Mouse (Mus musculus) c-Kit-positive CD71-positive TER-119-positive erythroid progenitor cells, embryonic 14.5 days (primary cell): ENCODE measurements around the gene Adarb1.

ENCODE experiments used
- DNase-seq: peaks from one replicate; pipeline ENCODE4 v3.0.0-alpha.2; 2013; ENCODE audit warnings: low spot score

The Adarb1 gene

DNA sequence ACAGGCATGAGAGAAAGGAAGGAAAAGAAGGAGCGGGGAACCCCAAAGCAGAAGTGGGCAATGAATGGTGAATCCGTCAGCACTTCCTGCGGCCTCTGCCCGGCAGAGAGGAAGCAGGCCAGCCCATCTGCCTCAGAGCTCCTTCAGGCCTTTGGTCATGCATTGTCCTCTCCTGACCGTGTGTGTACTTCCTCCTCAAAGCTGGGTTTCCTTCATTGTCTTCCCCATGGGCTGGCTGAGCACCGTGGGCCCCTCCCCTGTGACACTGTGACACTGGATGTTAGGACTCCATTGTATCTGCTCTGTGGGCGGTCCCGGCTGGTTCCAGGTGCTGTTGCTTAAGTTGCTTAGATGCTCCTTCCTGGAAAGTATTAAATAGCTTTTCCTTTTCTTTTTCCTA lies 151.8 kb downstream of the Adarb1 start:
- no peak for DNase-seq

DNA sequence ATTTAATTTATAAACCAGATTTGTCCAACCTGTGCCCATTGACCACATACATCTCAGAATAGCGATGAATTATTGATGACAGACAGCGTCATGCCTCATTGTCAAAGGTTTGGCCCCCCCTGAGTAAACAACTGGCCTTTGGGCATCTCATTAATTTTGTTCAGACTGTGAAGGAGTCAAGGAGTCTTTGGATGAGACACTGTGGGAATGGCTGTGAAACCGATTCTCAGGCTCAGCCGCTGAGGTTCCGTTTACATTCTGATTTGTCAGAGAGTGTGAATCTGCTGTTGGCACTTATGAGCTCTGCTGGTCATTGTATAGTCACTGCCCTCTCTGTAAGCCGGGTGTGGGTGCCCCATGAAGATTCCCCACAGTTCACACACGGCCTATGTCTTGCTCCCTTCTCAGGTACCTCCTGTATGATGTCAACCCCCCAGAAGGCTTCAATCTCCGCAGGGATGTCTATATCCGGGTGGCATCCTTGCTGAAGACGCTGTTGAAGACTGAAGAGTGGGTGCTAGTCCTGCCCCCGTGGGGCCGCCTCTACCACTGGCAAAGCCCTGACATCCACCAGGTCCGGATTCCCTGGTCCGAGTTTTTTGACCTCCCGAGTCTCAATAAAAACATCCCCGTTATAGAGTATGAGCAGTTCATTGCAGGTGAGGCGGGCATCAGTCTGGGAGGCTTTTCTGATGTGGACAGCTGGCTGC lies 157.7 kb downstream of the Adarb1 start:
- no peak for DNase-seq

- peak; percentile 98 for DNase-seq
Observed at GRCm38 (mm10) chr10:77258704-77259621, 159.1 kb downstream of the Adarb1 start, which contains the start of gene Pofut2. Gene Pofut2 (plus strand): TSS chr10:77259218.

GRCm38 (mm10) chr10:77258041-77258590 lies 160.0 kb downstream of the Adarb1 start:
- no peak for DNase-seq

DNA sequence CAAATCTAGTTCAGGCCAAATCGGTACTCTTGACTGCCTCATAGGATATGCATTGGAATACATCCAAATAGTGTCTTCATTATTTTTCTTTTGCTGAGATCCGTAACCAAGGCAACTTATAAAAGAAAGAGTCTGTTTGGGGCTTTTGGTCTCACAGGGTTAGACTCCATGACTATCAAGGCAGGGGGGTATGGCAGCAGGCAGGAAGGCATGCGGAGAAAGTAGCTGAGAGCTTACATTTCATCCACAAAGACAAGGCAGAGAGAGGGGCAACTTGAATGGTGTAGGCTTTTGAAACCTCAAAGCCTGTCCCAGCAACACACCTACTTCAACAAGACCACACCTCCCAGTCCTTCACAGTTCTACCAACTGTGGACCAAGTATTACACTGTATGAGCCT lies 162.4 kb downstream of the Adarb1 start:
- no peak for DNase-seq

- DNase-seq = no peak
Observed at GRCm38 (mm10) chr10:77255231-77255630, 162.8 kb downstream of the Adarb1 start.

GRCm38 (mm10) chr10:77252790-77253189 lies 165.3 kb downstream of the Adarb1 start:
- peak; percentile 79 for DNase-seq

- no peak for DNase-seq
Observed at GRCm38 (mm10) chr10:77251784-77252539, 166.1 kb downstream of the Adarb1 start.

DNA sequence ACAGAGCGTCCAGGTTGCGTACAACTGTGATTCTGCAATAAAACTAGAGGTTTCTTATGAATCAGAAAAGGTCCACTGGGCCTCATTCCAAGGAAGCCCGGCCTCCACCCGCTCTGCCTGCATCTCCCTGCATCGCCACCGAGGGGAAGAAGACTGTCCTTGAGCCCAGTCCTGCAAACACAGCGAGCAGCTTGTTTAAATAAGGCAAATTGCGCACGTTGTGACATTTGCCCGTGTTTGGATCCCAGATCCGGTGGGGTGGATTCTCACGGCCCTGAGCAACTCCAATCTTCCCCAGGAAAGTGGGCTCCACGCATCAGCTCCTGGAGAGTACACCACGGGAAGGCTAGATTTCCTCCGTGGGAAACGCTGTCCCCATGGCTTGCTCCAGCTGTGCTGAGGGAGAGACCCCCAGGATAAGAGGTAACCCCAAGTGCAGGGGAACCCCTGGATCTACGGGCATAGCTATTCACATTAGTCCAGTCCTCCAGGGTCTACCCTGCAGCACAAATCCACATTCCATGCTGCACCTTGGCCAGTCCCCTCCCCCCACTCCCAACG lies 166.8 kb downstream of the Adarb1 start:
- no peak for DNase-seq

- DNase-seq = no peak
Observed at GRCm38 (mm10) chr10:77247707-77248106, 170.4 kb downstream of the Adarb1 start.

DNA sequence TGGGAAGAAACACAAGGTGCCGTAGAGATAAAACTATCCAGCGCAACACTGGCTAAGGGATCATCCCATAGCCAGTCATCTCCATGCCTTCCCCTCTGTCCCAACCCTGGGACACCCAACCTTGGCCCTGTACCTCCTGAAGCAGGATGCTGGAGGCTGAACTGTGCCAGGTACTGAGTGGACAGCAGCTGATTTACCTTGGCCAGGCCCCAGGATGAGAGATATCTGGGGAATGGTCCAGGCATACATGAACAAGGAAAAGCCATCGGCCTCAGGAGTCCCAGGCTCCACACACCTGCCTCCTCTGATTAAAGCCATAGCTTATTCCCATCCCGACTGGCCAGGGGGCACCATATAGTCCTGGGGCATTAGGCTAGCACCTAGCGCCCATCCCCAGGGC lies 171.0 kb downstream of the Adarb1 start:
- DNase-seq = no peak

DNA sequence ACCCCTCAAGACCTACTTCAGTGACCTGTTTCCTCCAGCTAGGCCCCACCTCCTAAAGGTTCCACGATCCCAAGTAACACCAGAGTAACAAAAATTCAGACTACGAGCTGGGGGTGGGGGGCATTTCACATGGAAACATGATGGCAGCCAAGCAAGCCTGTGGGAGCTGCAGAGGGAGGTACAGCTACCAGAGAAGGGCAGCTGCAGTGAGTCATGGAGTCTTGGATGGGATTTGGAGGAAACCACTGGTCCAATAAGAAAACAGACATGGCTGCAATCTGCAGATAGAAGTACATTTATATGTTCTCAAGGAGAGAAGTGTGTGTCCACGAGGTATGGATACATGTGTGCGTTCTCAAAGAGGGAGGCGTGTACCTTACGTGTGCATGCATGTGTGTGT lies 173.3 kb downstream of the Adarb1 start:
- DNase-seq = no peak

DNA sequence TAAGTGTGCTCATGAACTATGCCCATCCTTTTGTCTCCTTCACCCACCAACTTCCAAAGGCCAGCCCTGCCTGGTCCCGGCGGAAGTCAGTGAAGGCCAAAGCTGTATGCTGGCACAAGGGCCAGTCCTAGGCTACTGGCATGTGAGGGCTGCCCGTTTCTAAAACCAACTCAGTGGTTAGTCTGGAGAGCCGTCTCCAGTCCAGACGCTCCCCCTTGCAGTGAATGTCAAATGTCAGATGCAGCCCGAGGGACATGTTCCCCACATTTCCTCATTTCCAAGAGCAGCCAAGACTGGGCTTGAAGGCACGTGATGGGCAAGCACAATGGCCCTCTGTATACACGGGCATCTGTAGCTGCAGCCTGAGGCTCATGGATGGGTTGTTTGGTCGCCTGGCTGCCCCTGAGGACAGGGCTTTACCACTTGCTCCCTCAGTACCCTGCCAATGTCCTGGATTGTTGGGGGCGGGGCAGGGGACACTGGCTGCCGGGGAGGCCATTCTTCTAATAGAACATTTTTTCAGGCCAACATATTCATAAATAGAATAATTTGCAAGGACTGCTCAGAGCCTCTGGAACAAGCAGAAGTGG lies 174.4 kb downstream of the Adarb1 start:
- DNase-seq = no peak

DNA sequence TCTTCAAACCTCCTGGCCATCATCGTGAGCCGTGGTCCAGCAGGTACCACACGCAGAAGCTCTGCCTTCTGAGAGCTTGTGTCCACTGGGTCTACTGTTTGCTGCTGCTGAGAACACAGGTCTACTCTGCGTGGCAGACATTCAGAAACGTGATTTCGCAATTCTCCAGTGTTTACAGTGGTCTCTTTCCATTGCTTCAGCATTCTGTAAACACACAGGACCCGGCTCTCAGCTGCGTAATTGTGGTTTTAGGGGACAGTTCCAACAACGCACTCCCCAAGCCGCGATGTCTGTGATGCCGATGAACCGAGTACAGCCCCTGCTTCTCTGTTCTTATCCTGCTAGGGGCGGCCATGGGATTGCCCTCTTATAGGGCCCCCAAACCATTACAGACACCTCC lies 175.2 kb downstream of the Adarb1 start:
- no peak for DNase-seq

GRCm38 (mm10) chr10:77242396-77242795 lies 175.7 kb downstream of the Adarb1 start:
- no peak for DNase-seq

GRCm38 (mm10) chr10:77240764-77241163 lies 177.3 kb downstream of the Adarb1 start:
- no peak for DNase-seq
